Mouse (Mus musculus) CD8-positive naive resting alpha-beta T cell, adult 2 months (primary cell): ENCODE measurements around the gene Rnh1.

Source experiments
- DNase-seq, 2 experiments: peaks; one replicate each; pipeline ENCODE4 v3.0.0; 2022; ENCODE audit warnings: low read depth in 2 of 2, low spot score in 2 of 2

Gene Rnh1

GRCm38 (mm10) chr7:141168518-141168953, 4.1 kb downstream of the Rnh1 start:
- DNase-seq, result no peak

DNA sequence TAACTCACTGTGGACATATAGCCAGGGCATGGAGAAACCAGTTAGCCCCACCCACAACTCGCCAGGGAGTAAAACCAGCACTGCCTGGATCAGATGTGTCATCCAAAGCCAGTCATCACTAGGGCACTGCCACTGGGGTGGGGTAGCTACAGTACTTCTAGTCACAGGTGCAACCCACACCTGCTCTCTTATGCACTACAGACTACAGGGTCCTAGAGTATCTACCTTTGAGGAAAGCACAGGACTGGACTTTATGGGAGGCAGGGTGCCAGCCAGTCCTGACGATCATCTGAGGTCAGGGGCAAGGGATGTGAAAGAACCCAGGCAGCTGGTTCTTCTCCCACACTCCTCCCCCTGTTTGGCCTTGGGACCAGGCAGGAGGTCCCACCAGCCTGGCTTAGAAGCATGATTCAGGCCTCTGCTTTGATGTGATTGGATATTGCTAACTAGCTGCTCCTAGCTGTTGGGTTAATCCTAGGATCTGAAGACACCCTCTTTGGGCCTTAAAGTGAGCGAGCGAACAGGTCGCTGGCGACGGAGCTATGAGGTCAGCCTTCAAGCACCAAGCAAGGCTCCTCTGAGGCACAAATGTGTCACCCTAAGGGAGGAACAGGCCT, 4.6 kb downstream of the Rnh1 start:
- no peak for DNase-seq

DNA sequence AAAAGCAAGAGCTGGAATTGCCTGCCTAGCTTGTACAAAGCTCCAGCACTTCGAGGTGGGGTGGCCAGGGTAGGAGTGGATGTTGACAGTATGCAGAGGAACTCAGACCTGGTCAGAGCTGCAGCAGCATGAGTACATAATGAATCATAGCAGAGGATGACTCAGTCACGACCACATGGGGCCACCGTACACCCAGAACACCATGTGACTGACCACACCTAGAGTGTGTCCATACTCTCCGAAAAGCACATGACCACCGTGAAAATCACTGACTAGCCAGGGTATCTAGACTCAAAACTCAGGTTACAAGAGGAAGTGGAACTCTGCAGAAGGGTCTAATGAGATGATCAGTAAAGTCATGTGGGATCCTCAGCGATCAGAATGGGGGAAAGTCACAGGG, 7.8 kb downstream of the Rnh1 start:
- no peak for DNase-seq

DNA sequence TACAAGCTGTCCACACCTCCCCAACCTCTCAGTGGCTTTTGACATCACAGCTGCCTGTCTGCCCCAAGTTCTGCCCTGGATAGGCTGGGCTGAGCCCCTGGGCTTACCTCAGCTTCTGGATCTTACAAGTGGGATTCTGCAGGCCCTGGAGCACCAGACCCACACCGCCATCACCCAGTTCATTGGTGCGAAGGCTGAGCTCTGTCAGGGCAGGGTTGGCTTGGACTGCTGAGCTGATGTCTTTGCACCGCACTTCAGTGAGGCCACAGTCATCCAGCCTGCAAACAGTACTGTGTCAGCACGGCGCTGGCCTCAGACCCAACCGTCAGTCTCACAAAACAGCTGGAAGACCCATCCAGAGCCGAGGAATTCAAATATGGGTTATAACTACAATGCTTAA, 8.3 kb downstream of the Rnh1 start:
- no peak for DNase-seq

DNA sequence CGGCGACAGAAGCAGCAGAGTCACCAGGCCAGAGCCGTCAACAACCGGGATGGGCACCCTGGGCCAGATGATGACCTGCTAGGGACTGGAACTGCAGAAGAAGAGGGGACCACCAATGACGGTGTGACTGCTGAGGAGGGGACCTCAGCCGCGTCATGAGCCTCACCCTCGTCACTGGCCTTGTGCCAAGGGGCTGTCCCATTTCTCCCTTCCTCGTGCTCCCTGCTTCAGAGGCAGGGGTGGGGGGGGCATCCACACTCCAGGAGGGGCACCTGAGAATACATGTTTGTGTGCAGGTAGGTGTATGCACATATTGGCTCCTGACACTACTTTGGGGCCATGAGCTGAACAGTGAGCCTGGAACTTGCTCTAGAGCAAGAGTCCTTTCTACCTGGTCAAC, 17.3 kb downstream of the Rnh1 start:
- DNase-seq, result no peak

DNA sequence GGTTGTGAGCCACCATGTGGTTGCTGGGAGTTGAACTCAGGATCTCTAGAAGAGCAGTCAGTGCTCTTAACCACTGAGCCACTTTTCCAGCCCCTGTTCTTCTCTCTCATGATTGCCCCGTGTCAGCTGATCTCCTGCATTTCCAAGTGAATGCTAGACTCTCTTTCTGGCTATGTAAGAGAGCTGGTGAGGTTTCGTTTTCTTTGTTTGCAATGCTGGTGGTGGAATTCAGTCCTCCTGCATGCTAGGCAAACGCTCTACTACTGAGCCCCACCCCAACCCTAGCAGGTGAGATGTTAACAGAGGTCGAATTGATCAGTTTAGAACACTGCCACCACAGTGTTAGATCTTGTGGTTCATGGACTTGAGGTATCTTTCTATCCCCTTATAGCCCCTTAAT, 24.0 kb downstream of the Rnh1 start:
- DNase-seq, result no peak

DNA sequence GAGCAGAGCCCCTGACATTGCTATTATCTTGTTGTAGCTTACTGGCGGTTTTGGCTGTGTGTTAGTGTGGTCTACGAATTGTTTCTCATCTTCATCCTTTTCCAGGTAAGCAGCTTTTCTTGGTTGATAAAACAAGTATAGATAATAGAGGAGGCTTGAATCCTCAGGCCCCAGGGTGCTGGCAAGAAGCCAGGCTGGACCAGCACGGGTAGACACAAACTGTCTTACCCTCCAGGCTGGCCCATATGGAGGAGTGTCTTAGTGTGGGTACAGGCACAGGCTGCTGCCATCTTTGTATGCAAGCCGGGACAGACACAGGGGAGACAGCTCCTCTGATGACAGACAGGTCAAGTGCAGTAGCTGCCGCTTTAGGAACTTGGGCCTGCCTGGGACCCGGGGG, 25.6 kb downstream of the Rnh1 start:
- no peak for DNase-seq

DNA sequence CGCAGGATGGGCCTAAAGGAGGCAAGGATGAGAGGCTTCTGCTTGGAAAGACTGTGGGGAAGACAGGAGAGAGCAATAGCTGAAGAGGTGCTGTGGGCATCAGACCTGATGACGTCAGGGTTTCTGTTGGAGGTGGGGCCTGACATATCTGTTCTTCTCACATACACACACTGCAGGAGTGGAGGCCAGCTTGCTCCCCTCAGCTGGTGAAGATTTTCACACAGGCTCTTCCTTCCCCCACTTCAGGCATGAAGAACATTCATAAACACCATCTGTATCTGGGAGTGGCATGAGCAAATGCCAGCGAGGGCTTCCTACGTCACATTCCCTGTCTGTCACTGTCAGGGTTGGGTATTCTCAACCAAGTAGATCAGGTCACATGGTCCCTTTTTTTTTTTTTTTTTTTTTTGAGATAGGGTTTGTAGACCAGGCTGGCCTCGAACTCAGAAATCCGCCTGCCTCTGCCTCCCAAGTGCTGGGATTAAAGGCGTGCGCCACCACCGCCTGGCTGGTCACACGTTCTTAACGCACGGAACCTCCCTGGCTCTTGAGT, 26.5 kb downstream of the Rnh1 start:
- DNase-seq, result no peak

- DNase-seq, result no peak
These were observed 27.3 kb downstream of the Rnh1 start for GRCm38 (mm10) chr7:141145403-141145802.

DNA sequence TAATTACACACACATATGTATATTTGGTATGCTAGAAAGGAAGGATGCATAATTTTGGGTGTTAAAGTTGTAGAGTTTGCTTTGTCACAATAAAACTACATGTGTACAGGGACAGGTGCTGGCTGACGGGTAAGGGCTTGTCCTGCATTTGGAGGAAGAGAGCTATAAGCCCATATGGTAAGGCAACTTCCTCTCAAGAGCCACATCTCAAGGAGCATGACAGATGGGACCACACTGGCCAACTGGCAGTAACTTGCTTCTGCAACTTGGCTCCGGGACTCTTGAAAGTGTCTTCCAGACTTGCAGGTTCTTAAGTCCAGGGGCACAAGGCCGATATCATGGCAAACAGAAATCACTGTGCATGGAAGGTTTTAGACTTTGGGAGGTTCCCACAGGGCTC, 28.0 kb downstream of the Rnh1 start:
- no peak for DNase-seq

DNA sequence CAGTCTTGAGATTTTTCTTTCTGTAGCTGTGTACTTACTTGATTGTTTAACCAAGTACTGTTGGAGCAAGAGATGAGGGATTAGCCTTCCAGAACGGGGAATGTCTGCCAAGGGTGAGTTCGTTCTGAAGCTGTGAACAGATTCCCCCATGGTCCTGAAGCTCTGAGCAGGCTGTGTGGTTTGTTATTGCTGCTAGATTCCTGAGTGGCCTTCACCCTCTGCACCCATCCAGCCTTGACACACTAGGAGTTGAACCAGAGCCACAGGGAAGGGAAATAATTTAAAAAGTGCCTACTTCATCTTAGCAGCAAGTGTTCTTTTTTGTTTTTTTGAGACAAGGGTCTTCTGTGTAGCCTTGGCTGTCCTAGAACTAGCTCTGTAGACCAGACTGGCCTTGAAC, 28.8 kb downstream of the Rnh1 start:
- DNase-seq, result no peak

DNA sequence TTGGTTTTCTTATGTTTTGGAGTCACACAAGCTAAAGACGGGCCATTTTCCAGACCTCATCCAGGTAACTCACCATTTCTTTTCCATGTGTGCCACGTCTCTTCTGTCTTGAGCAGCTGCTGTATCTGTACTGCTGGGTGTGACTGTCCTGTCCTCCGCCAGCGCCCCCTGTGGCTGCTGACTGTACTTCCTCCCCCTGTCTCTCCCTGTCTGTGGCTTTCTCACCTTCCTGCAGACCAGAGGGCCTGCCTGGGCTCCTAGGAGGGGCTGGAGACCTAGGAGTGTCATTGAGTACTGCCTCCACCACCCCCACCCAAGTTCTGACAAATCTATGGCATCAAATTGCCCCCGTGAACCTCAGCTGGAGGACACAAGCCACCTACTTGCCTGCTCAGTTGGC, 29.5 kb downstream of the Rnh1 start:
- DNase-seq, result peak in 1 of 2 experiments; percentile 62

- DNase-seq, result no peak
These were observed 31.3 kb downstream of the Rnh1 start for GRCm38 (mm10) chr7:141141326-141141725.

DNA sequence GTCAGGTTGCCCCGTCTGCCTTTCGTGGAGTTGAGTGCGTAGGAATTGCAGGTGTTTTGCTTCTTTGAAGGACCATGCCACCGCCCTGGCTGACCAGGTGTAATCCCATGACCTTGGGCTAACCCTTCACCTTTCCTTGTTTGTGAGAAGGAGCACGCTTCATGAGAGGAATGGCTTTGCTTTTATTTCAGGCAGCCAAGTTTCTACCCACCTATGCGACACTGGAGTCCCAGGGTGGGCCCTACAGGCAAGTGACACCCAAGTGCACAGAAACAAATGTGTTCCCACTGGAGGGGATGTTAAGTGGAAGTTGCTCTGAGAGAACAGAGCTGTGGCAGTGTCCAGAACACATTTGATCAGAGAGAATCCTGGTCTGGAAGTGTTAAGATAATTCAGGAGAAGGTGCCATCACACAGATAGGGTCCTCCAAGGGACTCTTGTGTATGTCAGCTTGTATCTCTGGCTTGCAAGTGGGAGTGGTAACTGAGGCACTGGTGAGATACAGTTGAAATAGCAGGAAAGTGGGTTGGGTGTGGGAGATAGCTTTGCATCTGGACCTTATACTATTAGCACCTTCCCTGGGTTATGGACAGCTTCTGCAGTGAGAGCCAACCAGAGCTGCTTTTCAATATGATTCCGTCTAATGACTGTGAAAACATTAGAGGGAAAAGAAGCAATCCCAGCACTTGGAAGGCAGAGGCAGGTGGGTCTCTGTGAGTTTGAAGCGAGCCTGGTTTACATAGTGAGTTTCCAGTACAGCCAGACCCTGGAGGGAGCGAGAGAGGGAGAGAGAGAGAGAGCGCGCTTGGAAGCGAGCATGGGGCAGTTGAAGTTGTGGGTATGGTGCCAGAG, 40.5 kb downstream of the Rnh1 start:
- DNase-seq, result no peak

GRCm38 (mm10) chr7:141131024-141131820, 41.4 kb downstream of the Rnh1 start:
- DNase-seq, result peak; percentile 68 to 81

DNA sequence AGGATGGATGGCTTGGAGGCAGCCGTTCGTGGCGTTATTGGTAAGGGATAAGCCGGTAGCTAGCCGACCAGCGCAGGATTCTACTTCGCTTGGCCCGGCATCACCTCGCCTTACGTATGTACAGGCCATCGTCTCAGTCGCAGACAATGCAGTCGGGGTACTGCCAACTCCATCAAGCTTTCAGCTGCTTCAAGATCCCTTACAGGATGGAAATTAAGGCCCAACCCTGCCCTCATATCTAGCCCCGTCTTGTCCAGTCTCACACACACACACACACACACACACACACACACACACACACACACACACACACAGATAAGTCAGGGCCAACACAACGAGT, 49.2 kb downstream of the Rnh1 start:
- DNase-seq, result no peak

- DNase-seq, result peak; percentile 71 to 85
These were observed 49.8 kb downstream of the Rnh1 start for GRCm38 (mm10) chr7:141122689-141123516.

GRCm38 (mm10) chr7:141122245-141122644, 50.4 kb downstream of the Rnh1 start, which contains the start of gene Ptdss2:
Gene Ptdss2, plus strand, starts transcription at chr7:141122382.
- DNase-seq, result no peak

DNA sequence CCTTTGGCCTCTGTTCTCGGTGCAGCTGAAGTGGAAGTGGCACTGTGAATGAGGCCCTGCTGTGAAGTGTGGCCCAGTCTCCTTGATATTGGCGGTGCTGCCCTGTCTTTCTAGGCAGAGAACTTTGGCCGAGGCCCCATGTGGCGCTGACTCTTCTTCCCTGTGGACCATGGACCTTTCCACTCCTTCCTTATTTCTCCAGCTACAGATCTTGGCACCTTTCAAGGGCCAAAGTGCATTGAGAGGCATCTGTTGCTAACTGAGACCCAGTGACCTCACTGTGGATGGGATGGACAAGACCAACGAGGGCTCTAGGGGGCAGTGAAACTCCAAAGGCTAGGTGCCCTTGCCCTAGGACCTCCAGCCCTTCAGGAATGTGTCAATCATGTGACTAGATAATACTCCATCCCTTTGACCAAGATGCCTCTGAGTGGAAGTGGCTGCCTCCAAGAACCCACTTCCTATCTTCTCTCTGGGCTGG, 51.6 kb downstream of the Rnh1 start:
- DNase-seq, result no peak

- DNase-seq, result no peak
These were observed 52.1 kb downstream of the Rnh1 start for GRCm38 (mm10) chr7:141120605-141121004.

DNA sequence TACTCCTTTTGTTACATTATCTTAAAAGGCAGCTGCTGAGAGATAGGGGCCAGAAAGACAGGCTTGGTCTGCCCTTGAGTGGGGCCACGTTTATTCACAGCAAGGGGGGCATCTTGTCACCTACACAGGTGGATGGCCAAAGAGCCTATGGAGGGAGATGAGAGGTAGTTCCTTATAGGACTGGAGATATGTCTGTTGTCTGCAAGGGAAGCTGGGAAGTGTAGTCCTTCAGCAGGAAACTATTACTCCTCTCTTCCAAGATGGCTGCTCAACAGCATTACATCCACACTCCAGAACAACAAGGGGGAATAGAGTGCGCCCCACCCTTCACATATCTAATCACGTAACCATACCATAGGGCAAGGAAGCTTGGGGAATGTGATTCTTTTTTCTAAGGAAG, 53.2 kb downstream of the Rnh1 start:
- no peak for DNase-seq
